Mouse (Mus musculus) right cerebral cortex, postnatal 25 days (tissue): ENCODE data around the gene Plekha7.

Experiments
- DNase-seq: peaks from one replicate; pipeline ENCODE4 v3.0.0; 2022

Gene Plekha7

GRCm38 (mm10) chr7:116220103-116220707 is 88.0 kb downstream of the Plekha7 start:
- no peak for DNase-seq

GRCm38 (mm10) chr7:116217747-116218146 is 90.4 kb downstream of the Plekha7 start:
- no peak for DNase-seq

- no peak for DNase-seq
Observed at GRCm38 (mm10) chr7:116211904-116212303, 96.3 kb downstream of the Plekha7 start.

- DNase-seq = no peak
Observed at GRCm38 (mm10) chr7:116209926-116210631, 98.1 kb downstream of the Plekha7 start.

GRCm38 (mm10) chr7:116208880-116209279 is 99.3 kb downstream of the Plekha7 start:
- no peak for DNase-seq

GRCm38 (mm10) chr7:116206806-116207571 is 101.2 kb downstream of the Plekha7 start:
- DNase-seq = no peak

GRCm38 (mm10) chr7:116205451-116205850 is 102.7 kb downstream of the Plekha7 start:
- no peak for DNase-seq

- no peak for DNase-seq
Observed at GRCm38 (mm10) chr7:116202033-116202681, 106.0 kb downstream of the Plekha7 start.

- DNase-seq = no peak
Observed at GRCm38 (mm10) chr7:116200951-116201351, 107.2 kb downstream of the Plekha7 start.

GRCm38 (mm10) chr7:116200544-116200943 is 107.6 kb downstream of the Plekha7 start:
- DNase-seq = no peak

- DNase-seq = no peak
Observed at GRCm38 (mm10) chr7:116198902-116199301, 109.3 kb downstream of the Plekha7 start.

GRCm38 (mm10) chr7:116198407-116198806 is 109.8 kb downstream of the Plekha7 start:
- no peak for DNase-seq

- DNase-seq = no peak
Observed at GRCm38 (mm10) chr7:116196974-116197679, 111.0 kb downstream of the Plekha7 start.

- no peak for DNase-seq
Observed at GRCm38 (mm10) chr7:116194996-116195395, 113.2 kb downstream of the Plekha7 start.

- DNase-seq = no peak
Observed at GRCm38 (mm10) chr7:116192966-116193365, 115.2 kb downstream of the Plekha7 start.

- DNase-seq = no peak
Observed at GRCm38 (mm10) chr7:116192096-116192595, 116.0 kb downstream of the Plekha7 start.

GRCm38 (mm10) chr7:116191138-116191537 is 117.0 kb downstream of the Plekha7 start:
- peak; percentile 64 for DNase-seq

GRCm38 (mm10) chr7:116189708-116190107 is 118.5 kb downstream of the Plekha7 start:
- no peak for DNase-seq

- no peak for DNase-seq
Observed at GRCm38 (mm10) chr7:116188391-116188790, 119.8 kb downstream of the Plekha7 start.

- no peak for DNase-seq
Observed at GRCm38 (mm10) chr7:116187521-116187920, 120.7 kb downstream of the Plekha7 start.

- DNase-seq = no peak
Observed at GRCm38 (mm10) chr7:116186847-116187246, 121.3 kb downstream of the Plekha7 start.

GRCm38 (mm10) chr7:116186156-116186555 is 122.0 kb downstream of the Plekha7 start:
- DNase-seq = no peak
